Comparison of ENCODE assay signal across 20 mouse cellular contexts in genomic region chr1:139075671-139076070, GRCm38 (mm10).
"Had no signal": no experiment of that assay in that cellular context is flagged by ENCODE, and none has a peak within 500 bp of the region (broad histone marks: within the 10 kb centered on the region; RNA-seq: fewer than 3 reads in every experiment).

No protein-coding gene starts in this region.

- H3K9me3 ChIP-seq: liver, embryonic 13.5 days; liver, embryonic 15.5 days; midbrain, embryonic 10.5 days; midbrain, embryonic 12.5 days; neural tube, embryonic 13.5 days; neural tube, embryonic 15.5 days had no signal

- H3K27ac ChIP-seq: liver, embryonic 13.5 days; liver, embryonic 15.5 days; midbrain, embryonic 10.5 days; midbrain, embryonic 12.5 days; neural tube, embryonic 13.5 days; neural tube, embryonic 15.5 days had no signal

- H3K27me3 ChIP-seq: liver, embryonic 13.5 days; liver, embryonic 15.5 days; midbrain, embryonic 12.5 days; neural tube, embryonic 13.5 days; neural tube, embryonic 15.5 days had no signal

- H3K4me3 ChIP-seq: liver, embryonic 13.5 days; liver, embryonic 15.5 days; midbrain, embryonic 10.5 days; midbrain, embryonic 12.5 days; myocyte; neural tube, embryonic 13.5 days; neural tube, embryonic 15.5 days had no signal

- H3K36me3 ChIP-seq: liver, embryonic 13.5 days; liver, embryonic 15.5 days; midbrain, embryonic 10.5 days; midbrain, embryonic 12.5 days; neural tube, embryonic 13.5 days; neural tube, embryonic 15.5 days had no signal

- DNase-seq: liver; liver, embryonic 13.5 days; liver, postnatal 0 days; midbrain, embryonic 14.5 days; retina, postnatal 1 day; right cerebral cortex, adult 18-20 months; right cerebral cortex, postnatal 25 days; right cerebral cortex, postnatal 4 days; spleen, adult 18-20 months; thymus, adult 18-20 months; thymus, postnatal 14 days; thymus, postnatal 36 days had no signal

- H3K4me2 ChIP-seq: liver, embryonic 11.5 days; liver, embryonic 13.5 days; liver, embryonic 15.5 days; midbrain, embryonic 12.5 days; neural tube, embryonic 13.5 days; neural tube, embryonic 15.5 days had no signal

- H3K4me1 ChIP-seq: liver, embryonic 13.5 days; liver, embryonic 15.5 days had no signal

- ATAC-seq: liver, postnatal 0 days; midbrain, embryonic 16.5 days had no signal

- H3K9ac ChIP-seq: liver, embryonic 13.5 days; liver, embryonic 15.5 days; liver, postnatal 0 days; midbrain, embryonic 12.5 days; neural tube, embryonic 13.5 days; neural tube, embryonic 15.5 days had no signal
